Mouse (Mus musculus) E14TG2a.4 (cell line): ENCODE measurements around the gene Alg1.
A peak's percentile ranks its signal among the peaks of the same experiment; 100 is the strongest.

Experiments
- H3K27me3 ChIP-seq: 2 replicates; pipeline ENCODE4 v1.6.1; 2014; ENCODE audit warnings: low read length, control low read depth; ENCODE audit not compliant: insufficient read depth
- H3K36me3 ChIP-seq: 2 replicates; pipeline ENCODE4 v1.6.1; 2014; ENCODE audit warnings: low read length, control low read depth; ENCODE audit not compliant: insufficient read depth
- H3K4me1 ChIP-seq: replicated peaks from 2 replicates; pipeline ENCODE4 v1.6.1; 2014; ENCODE audit warnings: low read depth, low read length, control low read depth
- H3K4me3 ChIP-seq: replicated peaks from 2 replicates; pipeline ENCODE4 v1.5.1; 2014; ENCODE audit warnings: mild to moderate bottlenecking, low read length
- H3K9me3 ChIP-seq: 2 replicates; pipeline ENCODE4 v1.6.1; 2014; ENCODE audit warnings: low read length, control low read depth
- CTCF ChIP-seq: conservative IDR thresholded peaks from 2 replicates; pipeline ENCODE4 v1.5.1; 2014; ENCODE audit warnings: low read length
- NANOG ChIP-seq: IDR thresholded peaks from 2 replicates; pipeline ENCODE4 v1.6.1; 2014; ENCODE audit warnings: borderline replicate concordance, low read length, mixed read lengths
- POU5F1 ChIP-seq: IDR thresholded peaks from 2 replicates; pipeline ENCODE4 v1.6.1; 2014; ENCODE audit warnings: low read length, borderline replicate concordance

Alg1 gene

GRCm38 (mm10) chr16:5233418-5234313 is at the start of gene Alg1:
TSS of gene Alg1 (plus strand) at chr16:5233621.
- H3K36me3 ChIP-seq, result peaks cover 35% of the 10 kb centered on the region
- H3K9me3 ChIP-seq, result no peaks in the 10 kb centered on the region
- H3K4me3 ChIP-seq, result peak within 1 kb of the TSS; percentile 99
- H3K4me1 ChIP-seq, result peaks cover 20% of the 10 kb centered on the region
- H3K27me3 ChIP-seq, result 0 out of 2 replicates have a peak, but pooled peaks cover 6% of the 10 kb centered on the region
- TF ChIP-seq CTCF (no peak), POU5F1 (no peak), NANOG (no peak)

DNA sequence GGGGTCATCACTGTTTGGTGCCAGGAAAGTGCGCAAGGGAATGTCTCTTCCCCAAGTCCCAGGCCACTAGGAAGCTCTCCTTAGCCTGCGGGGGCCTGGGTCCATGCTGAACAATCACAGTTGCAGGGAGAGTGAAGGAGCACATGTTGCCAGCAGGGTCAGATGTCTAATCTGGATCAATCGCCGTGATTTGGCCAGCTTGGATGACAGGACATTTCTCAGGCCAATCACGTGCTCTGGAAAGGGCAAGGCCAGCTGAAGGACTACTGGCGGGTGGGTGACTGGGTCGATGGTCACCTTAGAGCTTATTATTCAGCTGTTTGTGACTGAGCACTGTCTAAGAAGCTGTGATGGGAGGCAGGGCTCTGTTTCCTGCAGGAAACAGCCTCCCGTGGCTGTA is 49.3 kb upstream of the Alg1 start:
- H3K36me3 ChIP-seq, result no peaks in the 10 kb centered on the region
- peaks cover 19% of the 10 kb centered on the region for H3K27me3 ChIP-seq
- peak overlapping the region; percentile 45 for H3K4me3 ChIP-seq
- H3K9me3 ChIP-seq, result no peaks in the 10 kb centered on the region
- TF ChIP-seq CTCF (no peak), NANOG (no peak), POU5F1 (no peak)
- H3K4me1 ChIP-seq, result peaks cover 21% of the 10 kb centered on the region

- H3K36me3 ChIP-seq, result no peaks in the 10 kb centered on the region
- no peak for TF ChIP-seq NANOG
- no peak for TF ChIP-seq POU5F1
- no peak for TF ChIP-seq CTCF
Measured at GRCm38 (mm10) chr16:5184956-5185355, 48.5 kb upstream of the Alg1 start.

DNA sequence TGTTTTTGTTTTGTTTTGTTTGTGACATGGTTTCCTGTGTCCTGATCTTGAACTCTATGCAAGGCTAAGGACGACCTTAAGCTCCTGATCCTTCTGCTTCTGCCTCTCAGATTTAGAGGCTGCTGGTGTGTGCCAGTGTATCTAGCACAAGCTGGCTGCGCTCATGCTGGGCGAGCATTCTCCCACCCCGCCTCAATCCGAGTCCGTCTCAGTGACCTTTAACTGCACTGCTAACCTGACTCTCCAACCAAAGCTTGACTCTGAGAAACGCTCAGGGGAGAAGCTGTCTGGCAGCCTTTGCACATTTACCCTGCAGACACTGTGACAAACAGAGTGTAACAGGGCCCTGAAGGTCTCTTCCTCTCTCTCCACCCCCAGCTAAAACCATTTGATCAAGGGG is 47.7 kb upstream of the Alg1 start:
- Histone ChIP-seq H3K4me1 (peaks cover 21% of the 10 kb centered on the region), H3K27me3 (peaks cover 27% of the 10 kb centered on the region), H3K36me3 (no peaks in the 10 kb centered on the region), H3K9me3 (no peaks in the 10 kb centered on the region), H3K4me3 (no peak overlapping the region)
- no peak for TF ChIP-seq POU5F1
- TF ChIP-seq CTCF, result no peak
- no peak for TF ChIP-seq NANOG

More at GRCm38 (mm10) chr16:5184956-5185355, 48.5 kb upstream of the Alg1 start:
- Histone ChIP-seq H3K9me3 (no peaks in the 10 kb centered on the region), H3K27me3 (peaks cover 22% of the 10 kb centered on the region), H3K4me1 (peaks cover 21% of the 10 kb centered on the region), H3K4me3 (no peak overlapping the region)

- no peaks in the 10 kb centered on the region for H3K36me3 ChIP-seq
- no peak overlapping the region for H3K4me3 ChIP-seq
- H3K4me1 ChIP-seq, result peaks cover 21% of the 10 kb centered on the region
- TF ChIP-seq POU5F1 (no peak), NANOG (no peak), CTCF (no peak)
- peaks cover 28% of the 10 kb centered on the region for H3K27me3 ChIP-seq
- no peaks in the 10 kb centered on the region for H3K9me3 ChIP-seq
Measured at GRCm38 (mm10) chr16:5186234-5186633, 47.2 kb upstream of the Alg1 start.

- Histone ChIP-seq H3K36me3 (peaks cover 38% of the 10 kb centered on the region), H3K4me3 (no peak overlapping the region), H3K27me3 (peaks cover 5% of the 10 kb centered on the region), H3K9me3 (no peaks in the 10 kb centered on the region), H3K4me1 (peaks cover 16% of the 10 kb centered on the region)
- no peak for TF ChIP-seq NANOG
- no peak for TF ChIP-seq POU5F1
- TF ChIP-seq CTCF, result peak; percentile 76
Measured at GRCm38 (mm10) chr16:5195080-5195479, 38.3 kb upstream of the Alg1 start.

- Histone ChIP-seq H3K4me1 (peaks cover 29% of the 10 kb centered on the region), H3K9me3 (no peaks in the 10 kb centered on the region), H3K36me3 (peaks cover 43% of the 10 kb centered on the region), H3K27me3 (peaks cover 16% of the 10 kb centered on the region), H3K4me3 (peak overlapping the region; percentile 96)
- TF ChIP-seq NANOG, result no peak
- peak; percentile 60 for TF ChIP-seq CTCF
Measured at GRCm38 (mm10) chr16:5202681-5203080, 30.7 kb upstream of the Alg1 start.

- Histone ChIP-seq H3K4me3 (peak overlapping the region; percentile 96), H3K27me3 (peaks cover 16% of the 10 kb centered on the region)
- TF ChIP-seq CTCF (no peak), NANOG (no peak), POU5F1 (no peak)
Measured at GRCm38 (mm10) chr16:5203200-5203599, 30.2 kb upstream of the Alg1 start.

GRCm38 (mm10) chr16:5203668-5204433 is 29.6 kb upstream of the Alg1 start, which contains the start of gene Nagpa:
TSS of gene Nagpa (minus strand) at chr16:5204012.
- peak within 1 kb of the TSS; percentile 96 for H3K4me3 ChIP-seq
- no peaks in the 10 kb centered on the region for H3K9me3 ChIP-seq
- peaks cover 16% of the 10 kb centered on the region for H3K27me3 ChIP-seq
- H3K36me3 ChIP-seq, result peaks cover 31% of the 10 kb centered on the region
- H3K4me1 ChIP-seq, result peaks cover 23% of the 10 kb centered on the region
- no peak for TF ChIP-seq NANOG
- no peak for TF ChIP-seq CTCF
- TF ChIP-seq POU5F1, result no peak

More at GRCm38 (mm10) chr16:5203200-5203599, 30.2 kb upstream of the Alg1 start:
- no peaks in the 10 kb centered on the region for H3K9me3 ChIP-seq
- peaks cover 38% of the 10 kb centered on the region for H3K36me3 ChIP-seq
- H3K4me1 ChIP-seq, result peaks cover 29% of the 10 kb centered on the region
